Mouse (Mus musculus) lung, postnatal 14 days (tissue): Measurements from ENCODE around the gene Rbm47.

Experiments used
- DNase-seq: peaks from one replicate; pipeline ENCODE4 v3.0.0; 2021

The Rbm47 gene

DNA sequence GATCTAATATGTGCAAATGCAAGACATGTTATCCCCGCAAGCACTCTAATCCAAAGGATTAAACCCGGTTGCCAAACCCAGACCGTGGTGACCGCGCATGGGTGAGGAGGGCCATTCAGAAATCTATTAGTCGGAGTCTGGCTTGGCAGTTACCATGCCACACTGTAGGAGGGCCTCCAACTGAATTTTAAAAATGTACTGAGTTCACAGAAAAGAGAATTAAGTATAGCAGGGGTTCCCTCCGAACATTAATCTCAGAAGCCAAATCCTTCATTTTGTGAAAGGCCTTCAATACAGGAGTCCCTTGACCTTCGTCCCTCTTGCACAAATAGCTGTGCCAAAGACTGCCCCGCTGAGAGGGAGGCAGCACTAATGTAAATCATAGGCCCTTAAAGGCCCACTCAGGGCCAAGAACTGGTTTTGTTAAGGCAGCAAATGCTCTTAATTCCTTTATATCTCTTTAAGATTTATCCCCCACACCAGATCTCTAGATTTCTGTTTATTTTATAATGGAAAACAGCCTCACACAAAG is 16.4 kb downstream of the Rbm47 start:
- no peak for DNase-seq

DNA sequence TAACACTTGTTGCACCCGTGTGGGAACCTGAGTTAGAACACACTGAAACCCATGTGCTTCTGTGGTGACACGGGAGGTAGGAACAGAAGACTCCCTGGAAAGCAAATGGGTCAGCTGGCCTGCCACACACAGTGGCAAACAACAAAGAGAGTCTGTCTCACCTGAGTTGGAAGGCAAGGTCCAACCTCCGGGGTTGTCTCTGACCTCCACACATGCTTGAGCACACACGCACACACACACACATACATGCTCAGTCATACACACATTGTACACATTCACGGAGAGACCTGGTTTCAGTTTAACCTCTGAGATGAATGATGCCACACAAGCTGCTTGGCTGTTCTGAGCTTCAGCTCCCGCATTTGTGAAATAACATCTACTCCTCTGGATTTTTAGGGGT is 18.3 kb downstream of the Rbm47 start:
- DNase-seq = no peak

DNA sequence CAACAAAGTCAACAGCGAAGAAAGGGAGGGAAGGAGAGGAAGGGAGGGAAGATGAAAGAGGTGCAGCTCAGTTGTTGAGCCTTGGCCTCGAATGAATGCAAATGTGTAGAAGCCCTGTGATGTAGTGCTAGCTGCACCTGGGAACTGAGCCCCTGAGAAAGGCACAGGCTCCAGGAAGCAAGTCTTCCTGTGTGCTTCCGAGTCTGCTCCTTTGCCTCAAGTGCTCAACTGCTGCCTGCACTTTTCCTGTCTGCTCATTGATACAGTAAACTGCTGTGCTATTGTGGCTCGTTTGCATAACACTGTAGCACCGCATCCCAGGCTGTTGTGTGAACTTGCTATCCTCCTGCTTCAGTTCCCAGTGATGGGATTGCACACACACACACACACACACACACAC is 19.4 kb downstream of the Rbm47 start:
- no peak for DNase-seq

DNA sequence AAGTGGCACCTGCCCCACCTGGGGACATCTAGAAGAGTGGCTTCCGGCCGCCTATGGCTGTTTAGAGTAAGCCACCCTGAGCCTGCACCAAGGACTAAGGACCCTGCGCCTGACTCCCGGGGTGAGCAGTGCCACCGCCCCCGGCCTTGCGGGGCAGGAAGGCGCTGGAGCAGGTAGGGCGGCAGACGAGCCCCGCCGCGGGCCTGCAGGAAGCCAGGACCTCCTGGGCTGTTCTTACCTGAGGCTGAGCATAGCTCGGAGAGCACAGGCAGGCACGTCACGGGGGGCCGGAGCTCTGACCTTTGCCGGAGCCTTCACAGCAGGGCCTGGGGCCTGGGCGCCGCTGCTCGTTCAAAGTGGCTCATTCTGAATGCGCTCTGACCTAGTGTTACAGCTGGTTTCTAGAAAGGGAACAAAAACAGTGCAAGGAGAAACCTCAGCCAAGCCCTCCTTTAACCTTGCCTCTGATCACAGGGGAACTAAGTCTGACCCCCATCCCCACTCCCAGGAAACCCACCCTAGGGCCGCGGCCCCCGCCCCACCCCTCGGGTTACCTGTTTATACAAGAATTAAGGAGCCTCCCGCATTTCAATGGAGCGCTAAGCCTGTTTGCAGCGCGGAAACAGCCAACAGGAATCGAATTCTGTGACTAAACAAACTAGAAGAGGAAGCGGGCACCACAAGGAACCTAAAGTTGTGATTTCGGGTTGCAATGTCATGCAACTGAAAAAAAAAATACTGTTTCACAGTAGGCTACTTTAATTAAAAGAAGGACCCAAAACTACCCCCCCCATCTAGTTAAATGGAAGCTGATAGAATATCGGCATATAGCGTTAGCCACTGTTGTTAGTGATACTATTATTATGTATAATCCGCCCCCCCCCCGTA is 21.4 kb downstream of the Rbm47 start:
- peak; percentile 43 for DNase-seq

DNA sequence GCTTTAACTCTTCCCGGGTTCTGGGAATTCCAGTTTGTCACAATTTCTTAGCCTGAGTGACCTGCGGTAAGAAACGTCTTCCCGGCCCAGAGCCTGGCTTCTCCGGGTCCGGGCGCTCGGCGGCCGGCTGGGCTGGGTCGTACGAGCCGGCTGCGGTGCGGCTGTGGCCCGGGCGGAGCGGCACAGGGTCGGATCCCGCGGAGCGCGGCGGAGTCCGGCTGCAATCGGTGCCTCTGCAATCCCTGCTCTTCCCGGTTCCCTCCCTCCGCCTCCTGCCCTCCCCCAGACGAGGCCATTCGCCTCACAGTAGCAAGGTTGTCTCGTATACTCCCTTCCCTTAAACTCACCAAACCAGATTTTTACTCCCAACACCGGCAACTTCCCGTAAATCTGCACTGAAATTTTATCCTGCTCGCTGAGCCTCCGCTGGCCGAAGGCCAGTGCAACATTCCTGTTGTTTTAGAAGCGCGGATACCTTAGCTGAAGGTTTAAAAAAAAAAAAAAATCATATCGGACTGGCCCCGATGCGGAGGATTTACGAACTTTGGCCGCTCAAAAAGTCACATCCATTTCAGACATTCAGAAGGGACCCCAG is 22.1 kb downstream of the Rbm47 start:
- DNase-seq = peak; percentile 64

DNA sequence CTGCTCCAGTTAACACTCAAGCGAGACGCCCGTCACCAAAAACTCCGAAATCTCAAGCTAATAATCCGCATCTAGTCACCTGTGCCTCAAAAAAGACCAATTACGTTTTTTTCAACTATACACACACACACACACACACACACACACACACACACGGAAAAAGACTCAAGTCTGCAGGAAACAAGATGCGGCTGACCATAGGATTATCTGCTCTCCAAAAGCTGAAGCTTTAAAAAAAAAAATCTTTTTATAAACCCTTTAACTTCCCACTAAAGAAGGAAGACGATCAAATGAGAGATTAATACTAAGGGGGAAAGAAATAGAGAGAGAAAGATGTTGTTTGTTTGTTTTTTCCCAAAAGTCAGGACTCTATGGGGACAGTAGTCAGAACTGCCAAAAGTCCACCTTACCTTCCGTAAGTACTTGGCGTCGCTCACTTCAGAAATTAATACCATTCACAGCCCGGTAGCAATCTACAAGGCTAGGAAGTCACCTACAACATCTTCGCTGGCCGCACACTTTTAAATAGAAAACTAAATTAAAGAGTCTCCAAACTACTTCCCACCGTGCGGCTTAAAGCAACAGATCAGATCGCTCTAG is 22.7 kb downstream of the Rbm47 start:
- no peak for DNase-seq

DNA sequence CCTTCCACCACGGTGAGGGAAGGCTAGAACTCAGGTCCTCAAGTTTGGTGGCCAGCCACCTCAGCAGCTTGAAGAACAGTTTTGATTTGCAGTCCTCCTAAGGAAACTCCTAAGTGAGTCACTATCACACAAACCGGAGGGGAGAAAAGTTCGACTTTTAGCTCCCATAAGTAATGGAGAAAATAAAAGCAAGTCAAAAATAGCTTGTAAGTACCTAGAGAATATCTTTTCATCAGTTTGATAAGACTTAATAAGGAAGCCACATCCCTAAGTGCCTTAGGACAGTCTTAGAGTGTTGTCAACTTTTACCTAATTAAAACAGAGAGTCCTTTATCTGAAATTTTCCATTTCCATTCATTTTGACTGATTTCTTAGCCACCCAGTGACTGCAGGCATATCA is 23.3 kb downstream of the Rbm47 start:
- DNase-seq = no peak

DNA sequence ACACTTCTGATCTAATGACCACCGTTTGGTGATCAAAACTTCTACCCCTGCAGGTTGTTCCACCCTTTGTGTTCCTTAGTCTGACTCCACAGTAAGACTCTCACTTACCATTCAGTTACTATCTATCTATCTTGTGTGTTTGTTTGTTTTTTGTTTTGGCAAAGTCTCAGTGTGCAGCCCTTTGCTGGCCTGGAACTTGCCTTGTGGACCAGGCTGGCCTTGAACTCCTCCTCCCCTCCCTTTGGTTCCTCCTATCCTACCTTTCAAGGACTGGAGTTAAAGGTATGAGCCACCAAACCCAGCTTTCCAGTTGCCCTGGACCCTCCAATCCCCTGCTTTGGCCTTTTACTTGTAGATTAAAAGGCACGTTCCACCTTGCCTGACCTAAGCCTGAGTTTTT is 23.8 kb downstream of the Rbm47 start:
- DNase-seq = no peak

DNA sequence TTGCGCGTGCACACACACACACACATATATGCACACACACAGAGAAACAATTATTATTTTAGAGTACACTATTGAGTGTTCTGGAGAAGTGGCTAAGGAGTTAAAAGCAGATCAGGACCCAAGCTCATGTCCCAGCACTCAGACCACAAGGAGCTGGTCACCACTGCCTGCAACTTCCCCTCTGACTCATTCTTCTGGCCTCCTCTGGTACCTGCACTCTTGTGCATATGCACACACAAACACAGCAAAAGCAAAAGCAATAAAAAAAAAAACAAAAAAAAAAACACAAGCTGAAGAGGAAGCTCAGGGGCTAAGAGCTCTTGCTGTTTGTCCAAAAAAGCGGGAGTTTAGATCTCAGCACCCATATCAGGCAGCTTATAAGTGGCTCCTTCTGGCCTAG is 25.6 kb downstream of the Rbm47 start:
- DNase-seq = no peak

DNA sequence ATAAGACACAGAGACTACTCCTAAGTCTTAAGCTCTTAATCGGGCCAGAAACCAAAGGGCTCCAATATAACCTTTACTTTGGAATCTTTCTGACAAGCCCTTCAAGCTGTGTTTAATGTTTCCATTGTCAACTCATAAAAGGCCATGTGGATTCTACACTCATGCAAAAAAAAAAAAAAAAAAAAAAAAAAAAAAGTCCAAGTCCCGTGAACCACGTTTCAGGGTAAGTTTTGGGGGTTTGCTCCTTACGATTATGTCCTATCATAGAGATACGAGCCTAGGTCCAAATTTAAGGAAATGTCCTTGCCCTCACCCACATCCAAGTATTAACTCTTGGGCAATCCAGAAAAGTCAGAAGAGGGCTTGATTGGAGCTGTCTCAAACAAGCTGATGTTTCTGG is 27.3 kb downstream of the Rbm47 start:
- DNase-seq = no peak

DNA sequence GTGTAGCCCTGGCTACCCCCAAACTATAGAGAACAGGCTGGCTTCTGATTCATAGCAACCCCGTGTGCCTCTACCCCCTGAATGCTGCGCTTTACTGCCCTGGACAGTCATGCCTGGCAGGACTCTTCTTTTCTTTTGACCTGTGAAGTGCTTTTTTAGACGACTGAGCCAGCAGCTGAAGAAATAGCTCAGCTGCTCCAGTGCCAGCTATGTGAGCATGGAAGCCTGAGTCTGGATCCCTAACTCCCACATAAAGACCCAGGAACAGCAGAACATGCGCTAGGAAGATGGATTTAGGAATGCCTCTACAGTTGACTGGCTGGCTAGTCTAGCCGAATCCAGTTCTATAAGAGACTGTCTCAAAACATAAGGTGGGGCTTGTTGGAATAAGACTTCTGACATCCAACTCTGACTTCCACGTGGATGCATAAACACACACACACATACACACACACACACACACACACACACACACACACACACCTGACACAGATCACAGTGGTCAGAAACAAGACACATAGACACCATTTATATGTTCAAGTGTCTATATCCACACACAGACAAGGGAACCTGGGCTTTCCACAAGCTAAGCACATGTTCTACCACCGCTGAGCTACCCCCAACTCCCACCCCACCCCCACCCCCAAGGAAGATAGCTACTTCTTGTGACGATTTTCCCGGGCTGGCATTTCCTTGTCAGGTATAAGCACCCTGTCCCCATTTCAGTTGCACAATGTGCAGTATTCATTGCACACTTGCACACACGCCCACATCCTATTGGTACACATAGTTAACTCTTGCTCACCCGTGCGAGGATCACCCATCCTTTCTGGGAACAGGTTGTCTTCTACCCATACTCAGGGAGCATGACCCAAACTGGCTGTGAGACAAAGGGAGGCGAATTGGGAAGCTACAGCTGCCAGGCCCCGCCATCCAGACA is 29.6 kb downstream of the Rbm47 start:
- DNase-seq = no peak

DNA sequence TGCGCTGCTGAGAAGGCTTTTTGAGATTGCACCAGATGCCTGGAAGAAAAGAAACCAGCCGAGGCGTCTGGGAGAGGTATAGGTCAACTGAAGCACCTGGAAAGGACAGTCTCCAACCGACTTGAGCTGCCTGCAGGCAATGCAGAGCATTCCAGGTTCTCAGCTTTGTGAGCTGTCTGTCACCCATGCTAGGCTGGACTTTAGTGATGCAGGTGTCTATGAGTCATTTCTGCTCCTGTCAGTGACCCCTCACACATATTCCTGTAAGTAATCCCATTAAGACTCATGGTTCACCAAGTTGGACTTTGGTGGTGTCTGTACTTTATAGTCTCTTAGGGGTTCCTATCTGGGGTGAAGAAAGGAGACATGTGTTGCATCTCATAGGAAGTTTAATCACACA is 31.4 kb downstream of the Rbm47 start:
- no peak for DNase-seq

DNA sequence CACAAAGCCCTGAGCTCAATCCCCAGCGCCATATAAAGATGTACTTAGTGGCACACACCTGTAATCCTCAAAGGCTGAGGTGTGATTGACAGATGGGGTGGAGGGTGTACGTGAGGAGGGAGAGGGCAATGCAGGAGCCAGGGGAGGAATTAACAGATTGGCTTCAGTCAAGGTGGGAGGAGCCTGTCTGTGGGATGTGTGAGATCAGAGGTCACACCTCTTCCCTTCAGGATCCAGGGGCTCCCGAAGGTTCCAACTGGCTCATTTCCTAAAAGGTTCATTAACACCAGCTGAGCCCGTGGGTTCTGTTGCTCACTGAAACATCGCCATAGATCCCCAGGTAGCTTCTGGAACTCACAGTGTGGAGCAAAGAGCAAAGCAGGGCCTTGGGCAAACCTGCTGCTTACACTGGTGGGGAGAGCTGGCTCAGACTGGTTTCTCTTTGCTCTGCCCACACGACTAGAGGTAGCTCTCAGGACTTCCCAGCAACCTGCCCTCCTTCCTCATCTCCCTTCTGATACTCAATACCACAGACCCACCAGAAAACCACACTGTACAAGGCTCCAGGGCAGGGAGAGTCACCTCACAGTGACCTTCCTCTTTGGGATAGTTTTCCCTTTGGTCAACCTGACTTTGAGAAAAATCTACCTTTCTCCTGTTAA is 33.2 kb downstream of the Rbm47 start:
- no peak for DNase-seq

DNA sequence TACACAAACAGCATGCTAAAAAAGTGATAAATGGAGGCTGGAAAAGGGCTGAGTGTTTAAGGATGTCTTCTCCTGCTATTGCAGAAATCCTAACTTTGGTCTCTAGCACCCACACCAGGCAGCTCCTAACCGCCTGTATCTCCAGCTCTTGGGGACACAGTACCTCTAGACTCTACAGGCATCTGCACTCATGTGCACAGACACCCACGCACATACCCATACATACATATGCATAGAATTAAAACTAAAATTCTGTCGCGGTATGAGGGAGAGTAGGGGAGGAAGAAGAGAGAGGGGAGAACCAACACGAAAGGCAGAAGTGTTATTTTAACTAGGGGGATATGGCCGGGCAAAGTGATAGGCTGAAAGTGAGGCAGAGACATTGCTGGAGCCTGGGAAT is 33.7 kb downstream of the Rbm47 start:
- DNase-seq = no peak

DNA sequence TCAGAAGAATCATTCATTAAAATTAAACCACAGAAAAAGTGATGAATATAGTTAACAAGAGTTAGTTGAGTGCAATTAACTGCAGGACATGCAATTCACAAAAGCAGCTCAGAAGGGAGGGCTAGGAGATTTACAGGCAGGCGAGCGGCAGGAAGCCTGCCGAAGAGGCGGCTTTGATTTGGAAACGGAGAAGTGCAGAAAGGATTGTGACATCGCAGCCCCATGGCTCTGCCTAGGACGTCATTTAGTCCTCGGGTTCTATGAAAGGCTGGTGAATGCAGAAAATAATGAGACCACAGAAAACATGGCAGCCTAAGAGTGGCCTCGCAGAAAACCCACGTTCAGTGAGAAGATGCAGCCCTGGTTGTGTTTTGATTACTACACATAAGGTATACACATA is 34.3 kb downstream of the Rbm47 start:
- peak; percentile 46 for DNase-seq

DNA sequence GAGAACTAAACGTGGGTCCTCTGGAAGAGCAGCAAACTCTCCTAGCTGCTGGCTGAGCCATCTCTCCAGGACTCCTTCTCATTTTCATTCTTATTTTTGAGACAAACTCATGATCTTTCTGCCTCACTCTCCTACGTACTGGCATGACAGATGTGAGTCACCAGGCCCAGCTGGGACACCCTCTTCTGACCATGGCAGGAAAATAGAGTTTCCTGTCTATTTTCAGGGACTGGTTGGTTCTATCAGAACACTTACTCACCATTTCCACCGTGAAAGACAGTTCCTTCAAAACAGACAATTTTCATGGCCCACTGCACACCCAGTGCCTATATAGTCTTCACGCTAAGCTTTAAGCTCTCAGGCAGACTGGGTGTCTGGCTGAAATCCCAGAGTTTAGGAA is 35.7 kb downstream of the Rbm47 start:
- no peak for DNase-seq

DNA sequence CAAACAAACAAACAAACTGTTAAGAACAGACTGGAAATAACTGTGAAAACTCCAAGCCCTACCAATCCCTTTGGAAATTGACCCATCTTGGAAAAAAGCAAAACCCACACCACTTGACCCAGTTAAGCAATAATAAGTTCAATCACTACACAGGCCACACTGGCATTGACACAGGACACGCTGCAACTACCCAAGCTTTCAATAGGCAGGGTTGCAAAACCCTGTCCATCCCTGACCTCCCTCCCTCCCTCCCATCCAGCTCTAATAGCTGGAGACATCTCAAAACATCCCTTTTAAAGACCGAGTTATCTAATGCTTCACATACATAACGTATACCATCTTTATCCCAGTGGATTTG is 37.1 kb downstream of the Rbm47 start:
- DNase-seq = no peak

DNA sequence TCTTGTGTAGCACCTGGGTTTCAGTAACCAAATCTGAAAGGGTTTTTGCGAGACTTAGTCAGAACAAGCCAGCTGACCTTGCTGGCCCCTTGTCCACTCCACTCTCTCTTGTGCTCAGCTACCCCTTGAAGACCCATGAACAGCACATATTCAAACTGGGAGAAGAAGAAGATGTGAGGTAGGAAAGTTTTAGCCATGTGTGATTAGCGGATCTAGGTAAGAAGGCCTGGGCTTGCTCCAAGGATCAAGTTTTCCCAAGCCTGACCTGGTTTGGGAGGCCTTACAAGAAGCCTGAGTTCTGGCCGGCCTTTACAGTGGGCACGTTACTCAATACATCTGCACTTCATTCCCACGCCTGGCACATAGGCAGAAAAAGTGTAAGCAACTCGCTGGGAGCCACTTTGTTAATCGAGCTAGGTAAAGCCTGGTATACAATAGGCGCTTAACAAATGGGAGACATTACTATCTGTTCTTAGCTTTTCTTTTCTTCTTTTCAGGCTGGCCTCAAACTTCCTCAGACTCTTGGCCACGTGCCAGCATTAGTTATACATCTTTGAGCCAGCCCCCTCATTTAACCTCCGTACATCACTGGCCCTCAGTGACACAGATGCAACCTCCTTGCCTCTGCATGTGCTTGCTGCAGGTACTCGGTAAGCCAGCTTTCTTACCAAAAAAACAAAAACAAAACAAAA is 37.6 kb downstream of the Rbm47 start:
- no peak for DNase-seq

DNA sequence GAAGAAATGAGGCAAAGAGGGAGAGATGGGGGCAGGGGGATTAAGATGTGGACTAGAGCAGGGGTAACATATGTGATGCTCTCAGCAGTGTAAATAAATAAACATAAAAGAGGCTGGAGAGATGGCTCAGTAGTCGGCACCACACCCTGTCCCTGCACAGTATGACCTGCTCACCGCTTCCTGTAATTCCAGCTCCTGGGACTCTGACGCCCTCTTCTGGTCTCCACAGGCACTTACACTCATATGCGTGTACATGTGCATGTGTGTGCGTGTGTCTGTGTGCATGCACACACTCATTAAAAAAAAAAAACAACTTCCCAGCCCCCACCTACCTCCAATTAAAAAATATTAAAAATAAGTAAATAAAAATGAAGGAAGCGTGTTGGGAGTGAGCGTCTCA is 38.3 kb downstream of the Rbm47 start:
- no peak for DNase-seq

DNA sequence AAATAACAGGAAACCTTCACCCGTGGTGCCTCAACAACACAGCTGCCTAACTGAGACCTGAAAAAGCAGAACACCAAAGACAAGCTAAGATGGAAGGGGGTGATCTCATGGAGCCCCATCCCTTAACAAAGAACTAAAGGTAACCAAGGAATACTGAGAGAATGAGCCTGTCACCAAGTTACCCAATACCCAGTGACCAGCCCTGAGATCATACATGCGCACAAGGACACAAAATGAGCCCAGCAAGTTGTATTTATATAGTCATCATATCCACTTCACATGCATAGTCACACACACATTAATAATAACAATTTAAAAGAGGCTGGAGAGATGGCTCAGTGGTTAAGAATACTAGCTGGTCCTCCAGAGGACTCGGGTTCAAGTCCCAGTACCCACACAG is 44.0 kb downstream of the Rbm47 start:
- DNase-seq = no peak

DNA sequence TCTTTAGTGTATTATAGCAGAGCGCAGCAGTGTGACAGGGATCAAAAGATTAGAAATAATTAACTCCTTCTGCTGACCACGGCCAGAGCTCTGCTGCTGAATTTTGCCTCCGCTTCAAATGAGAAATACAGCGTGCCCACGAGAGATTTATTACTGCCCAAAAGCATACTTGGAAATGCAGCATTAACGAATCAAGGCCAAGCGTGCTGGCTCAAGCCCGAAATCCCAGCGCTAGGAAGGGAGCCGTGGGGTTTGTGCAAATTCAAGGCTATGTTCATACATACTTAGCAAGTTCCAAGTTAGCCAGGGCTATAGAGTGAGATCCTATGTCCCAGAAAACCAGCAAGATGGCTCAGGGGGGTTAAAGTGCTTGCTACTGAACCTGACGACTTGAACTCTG is 47.5 kb downstream of the Rbm47 start:
- no peak for DNase-seq

DNA sequence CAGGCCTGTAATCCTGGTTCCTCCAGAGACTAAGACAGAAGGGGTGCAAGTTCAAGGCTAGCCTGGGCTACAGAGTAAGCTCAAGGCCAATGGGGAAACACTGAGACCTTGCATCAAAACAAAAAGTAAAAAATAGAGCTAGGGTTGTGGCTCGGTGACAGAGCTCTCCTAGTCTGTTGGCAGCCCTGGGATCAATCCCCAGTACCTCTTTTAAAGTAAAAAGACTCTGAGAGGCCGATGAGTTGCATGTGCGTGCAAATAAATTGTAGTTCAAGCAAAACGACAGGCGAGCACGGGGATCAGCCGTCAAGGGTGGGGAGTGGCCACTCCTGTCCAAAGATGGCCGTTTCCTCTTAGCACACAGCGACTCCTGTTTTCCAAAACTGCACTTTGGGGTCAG is 48.0 kb downstream of the Rbm47 start:
- DNase-seq = no peak
